Mouse (Mus musculus) embryonic fibroblast, embryonic 13.5 days (primary cell): ENCODE results near the gene Ror2.

Experiments
- CTCF ChIP-seq: IDR thresholded peaks from 2 replicates; pipeline ENCODE4 v1.5.1; 2011; ENCODE audit warnings: mild to moderate bottlenecking, control low read depth, low read length, moderate library complexity, borderline replicate concordance; ENCODE audit not compliant: insufficient read depth
- POLR2A ChIP-seq: IDR thresholded peaks from 2 replicates; pipeline ENCODE4 v1.6.1; 2011; ENCODE audit warnings: low read depth, mild to moderate bottlenecking, control low read depth, low read length, moderate library complexity

GRCm38 (mm10) chr13:53095222-53095621, 190.7 kb downstream of the Ror2 start:
- TF ChIP-seq POLR2A (no peak), CTCF (no peak)
